Mouse (Mus musculus): Measurements from ENCODE around the gene Cckbr.

DNA sequence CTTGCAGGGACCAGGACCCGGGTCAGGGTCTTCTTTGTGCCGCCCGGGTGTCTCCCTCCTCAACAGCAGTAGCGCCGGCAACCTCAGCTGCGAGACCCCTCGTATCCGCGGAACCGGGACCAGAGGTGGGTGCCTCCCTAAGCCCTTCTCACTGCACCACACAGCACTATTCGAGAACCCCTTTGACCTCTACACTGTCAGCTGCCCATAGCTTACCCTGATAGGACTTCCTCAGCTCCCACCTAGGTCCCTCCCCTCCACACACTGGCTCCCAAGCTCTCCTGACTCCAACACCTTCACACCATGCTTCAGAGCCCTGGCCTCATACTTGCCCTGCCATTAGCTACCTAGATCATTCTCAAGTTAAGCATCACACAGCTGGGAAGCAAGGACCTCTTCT is 520 bp downstream of the Cckbr start:
- no peak for TF ChIP-seq GATA1 (IDR thresholded peaks at IDR 0.05; ENCODE audit: borderline replicate concordance, low read length)
- TF ChIP-seq FLI1 (IDR thresholded peaks at IDR 0.05; ENCODE audit: low read length) = no peak
